Mouse (Mus musculus) c-Kit-positive CD71-negative TER-119-negative erythroid progenitor cells, embryonic 14.5 days (primary cell): ENCODE results near the gene Pde3b.
A peak's percentile ranks its signal among the peaks of the same experiment; 100 is the strongest.
"Not testable (repeated sequence)": the region's sequence is repeated elsewhere in the genome, so short reads cannot be mapped to it uniquely, and the experiment has no call there.

Experiments used
- DNase-seq: peaks from one replicate; pipeline ENCODE4 v3.0.0-alpha.2; 2013; ENCODE audit warnings: low read depth

The Pde3b gene

DNA sequence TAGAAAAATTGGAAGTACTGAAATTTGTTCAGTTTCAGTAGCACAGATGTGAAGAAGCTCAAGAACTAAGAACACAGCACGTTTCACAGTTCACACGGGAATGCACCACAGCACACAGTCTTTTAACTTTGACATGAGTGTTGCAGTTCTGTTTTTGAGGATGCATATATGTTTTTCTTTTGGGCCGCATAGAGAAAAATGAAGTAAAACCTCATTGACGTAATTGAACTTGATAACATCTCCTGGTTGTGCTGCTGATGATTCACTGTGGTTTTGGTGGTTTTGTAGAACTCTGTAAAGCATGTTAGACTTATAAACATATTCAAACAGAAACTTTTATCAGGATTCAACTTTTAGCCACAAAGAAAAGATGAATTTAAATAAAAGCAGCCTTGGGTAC, 64.7 kb downstream of the Pde3b start:
- DNase-seq = peak; percentile 82

DNA sequence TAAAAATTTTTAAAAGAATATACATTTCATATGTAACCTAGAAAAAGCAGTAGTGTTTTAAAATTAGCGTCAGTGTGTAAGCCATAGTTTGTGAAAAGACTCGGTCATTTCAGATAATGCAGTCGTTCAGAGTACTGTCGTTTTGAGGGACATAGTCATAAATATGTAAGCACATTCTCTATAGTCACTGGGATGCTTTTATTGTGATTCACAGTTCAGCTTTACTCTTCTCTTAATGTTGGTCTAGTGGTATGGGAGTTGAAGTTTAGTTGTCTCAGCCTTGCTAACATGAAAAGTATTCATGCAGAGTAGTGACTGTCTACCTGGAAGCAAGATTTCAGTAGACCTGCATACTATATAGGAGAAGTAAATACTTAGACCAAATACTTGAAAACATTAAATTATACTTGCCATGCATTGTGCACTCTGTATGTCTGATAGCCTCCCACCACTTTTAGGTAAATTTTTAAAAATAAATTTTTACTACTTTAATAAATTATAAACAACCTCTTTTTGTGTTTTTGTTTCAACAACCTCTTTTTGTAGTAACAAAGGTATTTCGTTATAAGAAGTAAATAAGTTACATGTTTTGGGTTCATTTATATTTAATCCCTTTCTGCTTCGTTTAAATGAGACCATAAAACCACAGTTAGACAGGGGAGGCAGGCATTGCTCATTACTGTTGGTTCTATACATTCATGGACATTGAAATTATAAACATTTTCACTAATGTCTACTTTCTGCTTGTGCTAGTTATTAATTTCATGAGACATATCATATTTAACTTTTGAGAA, 65.3 kb downstream of the Pde3b start:
- DNase-seq = no peak

DNA sequence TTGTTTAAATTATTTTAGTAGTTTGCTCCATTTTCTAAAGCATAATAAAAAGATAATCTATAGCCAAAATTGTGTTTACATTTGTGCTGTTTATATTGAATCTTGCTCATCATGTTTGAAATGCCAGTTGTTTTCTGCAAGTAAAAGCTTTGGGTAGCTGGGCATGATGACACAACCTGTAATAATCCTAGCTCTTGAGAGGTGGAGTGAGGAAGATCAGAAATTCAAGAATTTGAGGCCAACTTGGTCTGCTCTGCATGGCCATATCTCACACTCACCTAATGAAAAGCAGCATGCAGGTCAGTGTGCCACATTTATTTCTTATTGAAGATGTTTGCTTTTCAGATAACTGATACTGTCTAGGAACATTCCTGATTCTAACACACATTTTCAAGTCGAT, 65.9 kb downstream of the Pde3b start:
- no peak for DNase-seq

- DNase-seq = no peak
These were observed 66.4 kb downstream of the Pde3b start for GRCm38 (mm10) chr7:114481429-114481931.

DNA sequence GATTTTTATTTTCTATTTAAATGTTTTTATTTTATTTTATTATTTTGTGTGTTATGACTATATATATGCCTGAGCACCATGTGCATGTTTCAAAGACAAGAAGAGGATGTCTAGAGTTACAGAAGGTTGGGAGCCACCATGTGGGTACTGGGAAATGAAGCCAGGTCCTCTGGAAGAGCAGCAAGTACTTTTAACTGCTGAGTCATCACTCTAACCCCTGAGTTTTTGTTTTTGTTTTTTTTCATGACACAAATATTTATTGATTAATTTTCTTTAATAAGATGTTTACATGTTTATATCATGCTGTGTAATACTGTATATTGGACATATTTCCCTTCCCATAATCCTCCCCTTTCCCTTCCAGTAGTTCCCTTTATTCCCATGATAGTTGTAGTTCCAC, 77.5 kb downstream of the Pde3b start:
- no peak for DNase-seq

- DNase-seq = no peak
These were observed 79.0 kb downstream of the Pde3b start for GRCm38 (mm10) chr7:114494033-114494432.

- DNase-seq = no peak
These were observed 84.2 kb downstream of the Pde3b start for GRCm38 (mm10) chr7:114499293-114499692.

DNA sequence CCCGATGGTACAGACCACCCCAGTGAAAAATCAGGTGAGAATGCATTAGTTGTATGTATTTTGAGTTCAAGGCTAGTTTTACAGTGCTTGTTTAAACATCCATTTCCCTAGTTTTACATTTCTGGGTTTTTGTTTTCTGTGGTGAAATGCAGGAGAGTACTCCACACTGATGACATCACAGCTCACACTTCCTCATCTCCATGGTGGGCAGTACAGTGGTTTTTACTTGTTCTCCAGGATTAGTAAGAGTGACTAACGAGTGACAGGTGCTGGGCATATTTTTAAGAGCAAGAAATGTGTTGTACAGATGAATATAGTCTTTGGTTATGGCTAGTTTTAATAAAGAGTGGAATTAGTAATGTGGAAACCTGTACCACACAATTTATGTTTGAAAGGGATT, 93.8 kb downstream of the Pde3b start:
- no peak for DNase-seq

- no peak for DNase-seq
These were observed 105.0 kb downstream of the Pde3b start for GRCm38 (mm10) chr7:114520122-114520521.

- DNase-seq = no peak
These were observed 111.2 kb downstream of the Pde3b start for GRCm38 (mm10) chr7:114526245-114526644.

GRCm38 (mm10) chr7:114536179-114536578, 121.1 kb downstream of the Pde3b start:
- no peak for DNase-seq

DNA sequence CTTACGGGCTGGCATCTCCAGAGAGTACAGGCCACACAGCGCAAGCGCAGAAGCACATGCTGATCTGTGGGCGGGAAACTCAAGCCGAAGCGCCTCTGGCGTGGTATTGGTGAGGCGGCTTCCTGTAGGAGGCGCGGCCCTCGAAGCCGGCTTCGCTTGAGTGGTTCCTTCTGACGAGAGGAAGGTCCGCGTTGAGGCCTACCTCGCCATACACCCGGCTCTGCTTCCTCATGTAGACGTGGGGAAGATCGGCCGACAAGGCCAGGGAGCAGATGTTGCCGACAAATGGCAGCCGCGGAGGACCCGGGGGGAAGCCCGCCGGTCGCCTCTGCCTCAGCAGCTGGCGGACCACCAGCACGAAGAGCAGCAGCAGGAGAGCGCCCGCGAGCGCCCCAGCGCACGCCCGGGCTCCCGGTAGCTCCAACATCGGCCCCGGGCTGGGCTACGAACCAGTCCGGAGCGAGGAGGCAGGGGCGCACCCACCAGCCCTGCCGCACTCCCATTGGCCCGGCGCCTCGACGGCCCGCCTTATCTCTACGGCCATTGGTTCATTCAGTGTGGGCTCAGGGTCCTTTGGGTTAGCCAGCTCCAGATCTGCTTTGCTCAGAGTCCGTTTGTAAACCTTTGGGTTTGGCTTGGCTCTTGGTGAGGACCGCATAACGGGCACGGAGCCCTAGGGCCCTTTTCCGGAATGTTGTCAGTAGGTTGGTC, 147.6 kb downstream of the Pde3b start, which contains the start of gene Cyp2r1:
Gene Cyp2r1, minus strand, starts transcription at position 442 of the 711 bp plus-strand sequence.
- peak; percentile 50 for DNase-seq

DNA sequence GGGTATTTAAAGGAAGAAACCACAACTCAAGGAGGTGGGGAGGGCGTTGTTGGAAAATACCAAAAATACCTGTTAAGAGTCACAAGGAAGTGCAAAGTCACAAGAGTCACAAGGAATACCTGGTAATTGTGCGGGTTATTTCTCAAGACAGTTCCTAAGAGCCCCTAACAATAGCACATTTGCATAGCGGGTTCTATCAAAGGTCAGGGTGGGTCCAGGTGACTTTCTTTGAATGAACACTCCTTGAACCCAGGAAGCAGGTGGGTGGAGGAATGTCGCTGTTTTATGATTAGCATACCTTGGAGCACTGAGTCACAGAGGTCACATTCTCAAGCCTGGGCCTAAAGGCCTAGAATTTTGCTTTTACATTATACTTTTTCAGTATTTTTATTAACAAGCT, 158.8 kb downstream of the Pde3b start:
- DNase-seq = not testable (repeated sequence)

GRCm38 (mm10) chr7:114576931-114577330, 161.8 kb downstream of the Pde3b start:
- DNase-seq = no peak

DNA sequence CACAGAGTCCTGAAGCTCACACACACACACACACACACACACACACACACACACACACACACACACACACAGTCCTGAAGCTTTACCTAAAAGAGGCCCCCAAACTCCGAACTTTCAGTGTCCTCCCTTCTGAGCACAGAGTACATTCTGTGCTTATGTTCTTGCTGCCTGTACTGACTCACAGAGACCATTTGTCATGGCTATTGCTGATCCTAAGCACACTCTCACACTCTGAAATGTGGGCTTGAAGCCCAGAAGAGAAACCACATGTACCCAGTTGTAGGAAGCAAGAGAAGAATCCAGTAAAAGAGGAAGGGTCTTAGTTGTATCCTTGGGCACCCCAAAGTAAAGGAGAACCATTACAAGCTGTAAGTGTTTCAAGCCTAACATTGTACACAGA, 162.6 kb downstream of the Pde3b start:
- no peak for DNase-seq

DNA sequence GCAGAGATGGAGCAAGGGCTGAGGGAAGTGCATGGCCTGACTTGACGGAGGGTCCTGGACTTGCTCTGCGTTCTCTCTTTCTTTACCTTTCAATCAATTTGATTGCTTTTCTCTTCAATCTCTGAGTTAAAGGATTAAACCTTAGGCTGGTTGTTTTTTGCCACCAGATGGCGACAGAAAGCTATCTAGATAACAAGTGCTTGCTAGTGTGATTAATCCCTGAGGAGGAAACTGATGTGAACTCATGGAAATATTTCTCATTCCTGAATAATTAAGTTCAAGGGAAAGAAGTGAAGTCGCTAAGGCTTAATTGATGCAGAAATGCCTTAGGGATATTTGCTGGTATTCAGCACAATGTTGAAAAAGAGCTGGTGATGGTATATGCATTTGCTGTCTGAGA, 165.3 kb downstream of the Pde3b start:
- peak; percentile 31 for DNase-seq

- DNase-seq = no peak
These were observed 166.1 kb downstream of the Pde3b start for GRCm38 (mm10) chr7:114581200-114581599.

DNA sequence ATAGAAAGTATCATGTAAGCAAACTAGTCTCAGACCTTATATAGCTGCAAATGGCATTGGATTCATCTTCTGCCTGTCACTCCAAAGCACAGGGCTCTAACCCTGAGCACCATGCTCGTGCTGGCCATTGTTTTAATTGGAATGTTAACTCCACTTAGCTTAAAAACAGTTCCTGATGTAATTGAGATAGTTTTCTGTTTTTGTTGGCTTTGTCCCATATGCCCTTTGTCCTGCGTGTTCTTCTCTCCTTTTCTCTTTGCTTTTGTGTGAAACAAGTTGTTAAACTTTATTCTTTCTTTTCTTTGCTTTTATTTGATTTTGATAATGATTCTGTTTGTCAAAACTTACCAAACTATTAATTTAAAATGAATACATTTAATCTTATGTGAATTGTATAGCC, 167.4 kb downstream of the Pde3b start:
- DNase-seq = no peak
